Mouse (Mus musculus) lung, postnatal 4 days (tissue): ENCODE data around the gene Cpt2.
A peak's percentile ranks its signal among the peaks of the same experiment; 100 is the strongest.

Source experiments
- DNase-seq, 2 experiments: peaks; one replicate each; pipeline ENCODE4 v3.0.0; 2021

The Cpt2 gene

GRCm38 (mm10) chr4:107923145-107923802 is at the start of gene Cpt2:
Gene Cpt2 (minus strand): TSS chr4:107923610.
- DNase-seq, result peak; percentile 97

- no peak for DNase-seq
Measured at GRCm38 (mm10) chr4:107971162-107971561, 47.8 kb upstream of the Cpt2 start.

- no peak for DNase-seq
Measured at GRCm38 (mm10) chr4:107969781-107970180, 46.4 kb upstream of the Cpt2 start.

- no peak for DNase-seq
Measured at GRCm38 (mm10) chr4:107967966-107968682, 44.7 kb upstream of the Cpt2 start, which contains the start of gene Slc1a7. Gene Slc1a7 (plus strand): TSS chr4:107968332.

- no peak for DNase-seq
Measured at GRCm38 (mm10) chr4:107966416-107967109, 43.2 kb upstream of the Cpt2 start.

GRCm38 (mm10) chr4:107962792-107963191 is 39.4 kb upstream of the Cpt2 start:
- no peak for DNase-seq

GRCm38 (mm10) chr4:107962044-107962732 is 38.8 kb upstream of the Cpt2 start:
- peak; percentile 63 to 85 for DNase-seq

GRCm38 (mm10) chr4:107958487-107958886 is 35.1 kb upstream of the Cpt2 start:
- no peak for DNase-seq

GRCm38 (mm10) chr4:107955691-107956090 is 32.3 kb upstream of the Cpt2 start:
- no peak for DNase-seq

GRCm38 (mm10) chr4:107952845-107953244 is 29.4 kb upstream of the Cpt2 start:
- no peak for DNase-seq

GRCm38 (mm10) chr4:107949918-107950317 is 26.5 kb upstream of the Cpt2 start:
- DNase-seq, result peak in 1 of 2 experiments; percentile 17

GRCm38 (mm10) chr4:107944141-107944540 is 20.7 kb upstream of the Cpt2 start:
- no peak for DNase-seq

GRCm38 (mm10) chr4:107942741-107943140 is 19.3 kb upstream of the Cpt2 start:
- DNase-seq, result no peak

- DNase-seq, result no peak
Measured at GRCm38 (mm10) chr4:107938124-107938523, 14.7 kb upstream of the Cpt2 start.

GRCm38 (mm10) chr4:107937338-107937737 is 13.9 kb upstream of the Cpt2 start:
- peak; percentile 81 to 88 for DNase-seq

- DNase-seq, result no peak
Measured at GRCm38 (mm10) chr4:107935254-107935653, 11.8 kb upstream of the Cpt2 start.

GRCm38 (mm10) chr4:107933239-107933638 is 9.8 kb upstream of the Cpt2 start:
- DNase-seq, result no peak

GRCm38 (mm10) chr4:107931453-107931852 is 8.0 kb upstream of the Cpt2 start:
- DNase-seq, result no peak

GRCm38 (mm10) chr4:107928726-107929125 is 5.3 kb upstream of the Cpt2 start:
- no peak for DNase-seq

GRCm38 (mm10) chr4:107928269-107928668 is 4.9 kb upstream of the Cpt2 start:
- DNase-seq, result no peak

- DNase-seq, result no peak
Measured at GRCm38 (mm10) chr4:107923803-107924194, 389 bp upstream of the Cpt2 start.

GRCm38 (mm10) chr4:107921952-107922351 is 1.5 kb downstream of the Cpt2 start:
- no peak for DNase-seq

- peak in 1 of 2 experiments; percentile 30 for DNase-seq
Measured at GRCm38 (mm10) chr4:107921152-107921695, 2.2 kb downstream of the Cpt2 start.
